Mouse (Mus musculus) lung, postnatal 0 days (tissue): ENCODE results near the gene Gm43518. TPM values are rescaled to one million over a fixed set of nuclear protein-coding genes. Genes with fewer than 3 reads are reported as not detected.

Experiments used
- ATAC-seq: fragments of 200-750 bp; cut with Nextera tagmentation; 2 replicates; pipeline ENCODE4 v1.8.0; 2017; ENCODE audit warnings: moderate library complexity
- DNase-seq: peaks from one replicate; pipeline ENCODE4 v3.0.0-alpha.2; 2016; ENCODE audit warnings: low spot score
- H3K27ac ChIP-seq: fragments of 300-500 bp; sonication (generic); 2 replicates; pipeline ENCODE4 v1.5.1; 2014; ENCODE audit warnings: antibody characterized with exemption, mild to moderate bottlenecking, low read length, mixed read lengths
- H3K27me3 ChIP-seq: fragments of 300-500 bp; sonication (generic); replicated peaks from 2 replicates; pipeline ENCODE4 v1.6.1; 2014; ENCODE audit warnings: low read length, mixed read lengths; ENCODE audit not compliant: insufficient read depth
- H3K36me3 ChIP-seq: fragments of 300-500 bp; sonication (generic); 2 replicates; pipeline ENCODE4 v1.6.1; 2014; ENCODE audit warnings: low read length, mixed read lengths; ENCODE audit not compliant: insufficient read depth
- H3K4me1 ChIP-seq: fragments of 300-500 bp; sonication (generic); 2 replicates; pipeline ENCODE4 v1.6.1; 2014; ENCODE audit warnings: antibody characterized with exemption, low read depth, low read length, mixed read lengths; ENCODE audit not compliant: insufficient read depth
- H3K4me2 ChIP-seq: fragments of 300-500 bp; sonication (generic); replicated peaks from 2 replicates; pipeline ENCODE4 v1.6.1; 2014; ENCODE audit warnings: low read depth, mild to moderate bottlenecking, low read length, moderate library complexity, mixed read lengths
- H3K4me3 ChIP-seq: fragments of 300-500 bp; sonication (generic); 2 replicates; pipeline ENCODE4 v1.5.1; 2014; ENCODE audit warnings: low read depth, low read length
- H3K9ac ChIP-seq: fragments of 300-500 bp; sonication (generic); replicated peaks from 2 replicates; pipeline ENCODE4 v1.6.1; 2014; ENCODE audit warnings: low read depth, mild to moderate bottlenecking
- H3K9me3 ChIP-seq: fragments of 300-500 bp; sonication (generic); 2 replicates; pipeline ENCODE4 v1.6.1; 2016; ENCODE audit warnings: low read length, mixed read lengths
- CTCF ChIP-seq: IDR thresholded peaks from 2 replicates; pipeline ENCODE4 v1.5.1; 2016; ENCODE audit warnings: antibody characterized with exemption, mild to moderate bottlenecking
- EP300 ChIP-seq: IDR thresholded peaks from 2 replicates; pipeline ENCODE4 v1.6.1; 2016; ENCODE audit warnings: antibody characterized with exemption, mild to moderate bottlenecking, control low read depth
- WGBS: fragments of 180-500 bp; shearing (Covaris S2); extraction: QIAGEN DNeasy Blood & Tissue Kit; methylation state at CpG from one replicate; pipeline ENCODE4 v1.1.7; 2014; 5-methylcytosine and 5-hydroxymethylcytosine counted together
- polyA plus RNA-seq: library from polyadenylated mRNA; unstranded; fragments of >200 nt; fragmentation: Nextera tagmentation; extraction: Ambion mirVana; gene quantifications from 2 replicates; pipeline ENCODE4 v1.2.1, GENCODE M21; 2015

Gm43518 gene
- polyA plus RNA-seq, 1 experiment from 2014 or later = 1.2 TPM

DNA sequence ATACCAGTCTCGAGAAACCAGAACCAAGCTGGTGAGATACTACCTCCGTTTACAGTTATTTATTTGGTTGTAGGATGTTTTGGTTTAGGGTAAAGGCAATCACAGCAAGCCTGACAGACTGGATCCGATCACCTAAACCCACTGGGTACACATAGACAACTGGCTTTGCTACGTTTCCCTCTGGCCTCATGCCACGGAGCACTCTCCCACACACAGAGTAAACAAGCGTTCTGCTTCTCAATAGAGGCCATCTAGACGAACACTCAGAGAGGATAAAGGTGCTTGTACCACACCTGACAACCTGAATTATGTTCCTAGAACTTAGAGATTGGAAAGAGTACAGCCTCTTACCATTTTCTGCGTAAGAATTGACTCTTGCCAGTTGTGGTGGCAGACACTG, 32.9 kb downstream of the Gm43518 start:
- WGBS = 49% methylated on average over 8 of the region's 8 CpGs
- Histone ChIP-seq H3K4me1 (no peaks in the 10 kb centered on the region), H3K9me3 (no peaks in the 10 kb centered on the region), H3K36me3 (no peaks in the 10 kb centered on the region), H3K4me2 (no peak overlapping the region), H3K27me3 (no peaks in the 10 kb centered on the region), H3K27ac (no peak overlapping the region), H3K9ac (no peak overlapping the region), H3K4me3 (no peak overlapping the region)
- ATAC-seq = peak; percentile 41; the same call in 1 of the 2 replicates
- DNase-seq = no peak
- TF ChIP-seq CTCF = no peak
- TF ChIP-seq EP300 = no peak

DNA sequence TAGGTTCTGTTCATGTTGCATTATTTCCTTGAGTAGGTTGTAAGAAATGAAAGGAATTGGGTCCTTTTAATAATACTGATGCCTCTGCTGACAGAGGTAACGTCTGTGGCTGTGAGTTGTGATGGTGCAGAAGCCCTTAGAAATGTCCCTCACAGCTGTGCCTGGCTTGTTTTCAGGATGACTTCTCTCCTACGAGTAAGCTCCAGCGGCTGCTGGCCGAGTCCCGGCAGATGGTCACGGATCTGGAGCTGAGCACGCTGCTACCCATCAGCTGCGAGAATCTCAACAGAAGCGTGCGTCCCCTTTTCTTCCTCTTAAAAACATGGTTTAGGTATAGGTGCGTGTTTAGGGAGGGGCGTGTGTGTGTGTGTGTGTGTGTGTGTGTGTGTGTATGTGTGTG, 33.8 kb downstream of the Gm43518 start:
- Histone ChIP-seq H3K36me3 (no peaks in the 10 kb centered on the region), H3K4me1 (no peaks in the 10 kb centered on the region), H3K9ac (no peak overlapping the region), H3K27me3 (no peaks in the 10 kb centered on the region), H3K9me3 (no peaks in the 10 kb centered on the region), H3K4me3 (no peak overlapping the region), H3K4me2 (no peak overlapping the region), H3K27ac (no peak overlapping the region)
- TF ChIP-seq EP300 (no peak), CTCF (no peak)
- ATAC-seq (no peak), DNase-seq (no peak)
- WGBS = 87% methylated on average over 12 of the region's 12 CpGs

DNA sequence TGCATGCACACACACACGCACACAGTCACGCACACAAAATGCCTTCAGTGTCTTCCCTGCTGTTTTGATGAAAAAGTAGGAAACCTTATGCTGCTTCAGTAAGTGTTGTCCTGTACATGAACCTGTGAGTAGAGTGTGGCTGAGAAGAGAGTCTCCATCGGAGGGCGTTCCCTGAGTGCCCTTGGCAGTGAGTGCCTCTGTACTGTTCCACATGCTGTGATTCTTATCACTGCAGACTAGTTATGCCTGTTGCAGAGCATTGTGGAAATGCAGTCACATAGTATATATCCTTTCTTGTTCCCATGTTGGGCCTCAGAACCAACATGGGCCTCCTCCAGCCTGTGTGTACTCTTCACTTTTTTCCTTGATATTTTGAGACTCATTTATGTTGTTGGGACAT, 37.0 kb downstream of the Gm43518 start:
- H3K9me3 ChIP-seq = no peaks in the 10 kb centered on the region
- ATAC-seq = peak; percentile 64

DNA sequence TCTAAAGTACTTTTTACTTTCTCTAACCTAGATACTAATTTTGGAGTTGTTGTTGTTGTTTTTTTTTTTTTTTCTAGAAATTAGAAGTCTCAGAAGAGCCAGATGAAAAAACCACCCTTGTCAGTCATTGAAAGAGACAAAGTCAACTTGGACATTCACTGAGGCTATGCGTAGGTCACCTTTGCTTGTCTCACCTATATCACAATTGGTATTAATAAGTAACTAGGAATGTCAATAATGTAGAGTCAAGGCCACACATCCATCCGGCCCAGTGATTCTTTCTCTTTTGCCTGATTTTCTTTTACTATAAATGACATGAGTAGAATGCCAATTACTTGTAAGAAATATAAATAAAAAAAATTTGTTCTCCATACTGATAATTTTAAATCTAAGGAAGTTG, 39.5 kb downstream of the Gm43518 start:
- 73% methylated on average over 2 of the region's 2 CpGs for WGBS

More for the DNA sequence above, 37.0 kb downstream of the Gm43518 start:
- H3K4me1 ChIP-seq = no peaks in the 10 kb centered on the region
- H3K27ac ChIP-seq = no peak overlapping the region
- H3K9ac ChIP-seq = no peak overlapping the region
- no peaks in the 10 kb centered on the region for H3K36me3 ChIP-seq
- no peak overlapping the region for H3K4me3 ChIP-seq
- H3K4me2 ChIP-seq = no peak overlapping the region
- no peaks in the 10 kb centered on the region for H3K27me3 ChIP-seq
- 80% methylated on average over 4 of the region's 4 CpGs for WGBS
- no peak for DNase-seq
- TF ChIP-seq EP300 (no peak), CTCF (no peak)

DNA sequence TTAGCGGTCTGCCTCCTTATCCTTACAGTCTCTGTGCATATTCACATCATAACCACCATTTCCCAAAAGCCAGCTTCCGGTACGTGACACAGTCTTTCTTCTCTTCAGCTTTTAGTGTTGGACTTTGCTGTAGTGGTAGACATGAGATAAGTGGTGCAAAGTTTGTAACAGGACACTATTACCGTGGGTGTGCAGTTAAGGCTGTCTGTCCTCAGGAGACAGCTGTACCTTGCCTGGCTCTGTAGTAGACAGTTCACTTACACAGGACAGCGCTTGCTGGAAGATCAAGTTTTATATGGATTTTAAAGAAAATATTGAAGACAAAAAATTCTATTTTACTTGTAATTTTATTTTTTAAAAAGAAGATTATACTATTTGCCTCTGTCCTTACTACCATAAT, 41.2 kb downstream of the Gm43518 start:
- H3K4me2 ChIP-seq = no peak overlapping the region
- TF ChIP-seq CTCF (no peak), EP300 (no peak)
- H3K27me3 ChIP-seq = no peaks in the 10 kb centered on the region
- H3K9ac ChIP-seq = no peak overlapping the region
- WGBS = 56% methylated on average over 5 of the region's 5 CpGs
- no peak overlapping the region for H3K4me3 ChIP-seq
- H3K4me1 ChIP-seq = no peaks in the 10 kb centered on the region
- H3K27ac ChIP-seq = no peak overlapping the region
- ATAC-seq (no peak), DNase-seq (no peak)
- no peaks in the 10 kb centered on the region for H3K36me3 ChIP-seq
- H3K9me3 ChIP-seq = no peaks in the 10 kb centered on the region

More for the DNA sequence above, 39.5 kb downstream of the Gm43518 start:
- H3K4me2 ChIP-seq = no peak overlapping the region
- no peaks in the 10 kb centered on the region for H3K9me3 ChIP-seq
- ATAC-seq (no peak), DNase-seq (no peak)
- no peaks in the 10 kb centered on the region for H3K36me3 ChIP-seq
- H3K9ac ChIP-seq = no peak overlapping the region
- no peaks in the 10 kb centered on the region for H3K4me1 ChIP-seq
- TF ChIP-seq CTCF = no peak
- TF ChIP-seq EP300 = no peak
- no peak overlapping the region for H3K4me3 ChIP-seq
- H3K27me3 ChIP-seq = no peaks in the 10 kb centered on the region
- H3K27ac ChIP-seq = no peak overlapping the region

DNA sequence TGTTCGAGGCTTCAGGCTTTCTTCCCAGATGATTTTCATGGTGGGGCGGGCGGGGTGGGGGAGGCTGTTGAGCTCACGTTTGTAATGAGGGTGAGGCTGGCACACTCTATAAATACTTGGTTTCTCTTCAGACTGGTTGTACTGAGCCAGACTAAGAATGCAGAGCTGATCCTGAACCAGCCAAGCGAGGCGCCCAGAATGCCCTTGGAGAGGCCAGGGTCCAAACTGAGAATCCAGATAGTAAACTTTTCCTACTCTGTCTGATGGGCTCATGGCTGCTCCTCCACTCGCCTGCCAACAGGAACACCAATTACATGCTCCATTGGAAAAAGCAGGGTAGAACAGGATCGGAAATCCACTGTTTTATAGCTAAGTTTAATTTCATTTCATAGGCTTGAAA, 42.0 kb downstream of the Gm43518 start:
- 68% methylated on average over 8 of the region's 8 CpGs for WGBS
- no peaks in the 10 kb centered on the region for H3K36me3 ChIP-seq
- no peak overlapping the region for H3K4me2 ChIP-seq
- H3K4me3 ChIP-seq = no peak overlapping the region
- TF ChIP-seq CTCF = no peak
- no peak for TF ChIP-seq EP300
- H3K27me3 ChIP-seq = no peaks in the 10 kb centered on the region
- H3K4me1 ChIP-seq = no peaks in the 10 kb centered on the region
- DNase-seq (no peak), ATAC-seq (no peak)
- no peak overlapping the region for H3K9ac ChIP-seq
- no peak overlapping the region for H3K27ac ChIP-seq
- H3K9me3 ChIP-seq = no peaks in the 10 kb centered on the region

DNA sequence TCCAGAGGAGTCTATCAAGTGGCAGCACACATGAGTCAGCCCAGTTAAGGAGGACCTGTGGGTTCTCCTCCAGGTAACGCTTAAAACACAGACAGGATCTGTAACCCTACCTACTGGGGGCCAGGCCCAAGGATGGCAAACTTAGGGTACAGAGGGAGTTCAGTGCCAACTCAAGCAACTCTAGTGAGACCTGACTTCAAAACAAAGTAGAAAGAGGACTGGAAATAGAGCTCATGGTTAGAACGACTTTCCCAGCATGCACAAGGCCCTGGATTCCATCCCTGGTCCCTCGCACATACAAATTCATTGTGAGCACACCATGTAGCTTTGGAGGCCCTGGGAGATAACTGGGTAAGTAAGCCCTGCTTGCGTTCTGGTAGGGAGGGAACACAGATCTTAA, 43.4 kb downstream of the Gm43518 start:
- no peaks in the 10 kb centered on the region for H3K36me3 ChIP-seq

More for the DNA sequence above, 43.4 kb downstream of the Gm43518 start:
- no peaks in the 10 kb centered on the region for H3K27me3 ChIP-seq
- no peak for DNase-seq
- H3K9me3 ChIP-seq = no peaks in the 10 kb centered on the region
- H3K4me1 ChIP-seq = peaks cover 6% of the 10 kb centered on the region; the same call in 1 of the 2 replicates
- H3K4me2 ChIP-seq = no peak overlapping the region
- H3K27ac ChIP-seq = no peak overlapping the region
- ATAC-seq = no peak
- H3K9ac ChIP-seq = no peak overlapping the region
- no peak overlapping the region for H3K4me3 ChIP-seq
- WGBS = 83% methylated on average over 4 of the region's 4 CpGs
- TF ChIP-seq CTCF = no peak
- TF ChIP-seq EP300 = no peak
